Mouse (Mus musculus) adrenal gland, postnatal 14 days (tissue): ENCODE results near the gene Emc7. TPM values are rescaled to one million over a fixed set of nuclear protein-coding genes. Genes with fewer than 3 reads are reported as not detected.

Source experiments
- DNase-seq: peaks from one replicate; pipeline ENCODE4 v3.0.0; 2021; ENCODE audit warnings: mixed read lengths
- total RNA-seq: library from RNA; stranded (reverse); gene quantifications from 2 replicates; pipeline ENCODE4 v1.2.3, GENCODE M21; 2021

Emc7 gene
- total RNA-seq, 1 experiment from 2014 or later: 25.5 TPM

- no peak for DNase-seq
Observed at GRCm38 (mm10) chr2:112476554-112476953, 21.8 kb downstream of the Emc7 start.

GRCm38 (mm10) chr2:112480669-112481068 is 25.9 kb downstream of the Emc7 start, which contains the start of gene Chrm5:
Gene Chrm5 (minus strand): TSS chr2:112480769.
- DNase-seq: no peak

- peak; percentile 49 for DNase-seq
Observed at GRCm38 (mm10) chr2:112481564-112481963, 26.8 kb downstream of the Emc7 start.

GRCm38 (mm10) chr2:112482533-112483333 is 27.9 kb downstream of the Emc7 start:
- DNase-seq: no peak

- no peak for DNase-seq
Observed at GRCm38 (mm10) chr2:112483334-112483651, 28.5 kb downstream of the Emc7 start.

- DNase-seq: no peak
Observed at GRCm38 (mm10) chr2:112484886-112485285, 30.1 kb downstream of the Emc7 start.

GRCm38 (mm10) chr2:112490483-112491196 is 35.8 kb downstream of the Emc7 start:
- no peak for DNase-seq

GRCm38 (mm10) chr2:112491629-112492028 is 36.8 kb downstream of the Emc7 start:
- DNase-seq: no peak

GRCm38 (mm10) chr2:112492431-112492855 is 37.6 kb downstream of the Emc7 start:
- peak; percentile 31 for DNase-seq

GRCm38 (mm10) chr2:112492856-112493538 is 38.2 kb downstream of the Emc7 start, which contains the start of gene Aven:
Gene Aven (plus strand): TSS chr2:112492964.
- DNase-seq: peak; percentile 92

- DNase-seq: no peak
Observed at GRCm38 (mm10) chr2:112493539-112494260, 38.9 kb downstream of the Emc7 start.

- DNase-seq: peak; percentile 23
Observed at GRCm38 (mm10) chr2:112497851-112498250, 43.1 kb downstream of the Emc7 start.

GRCm38 (mm10) chr2:112501209-112501608 is 46.4 kb downstream of the Emc7 start:
- peak; percentile 87 for DNase-seq

GRCm38 (mm10) chr2:112503978-112504377 is 49.2 kb downstream of the Emc7 start:
- DNase-seq: no peak

- DNase-seq: no peak
Observed at GRCm38 (mm10) chr2:112506841-112507435, 52.1 kb downstream of the Emc7 start.

- DNase-seq: no peak
Observed at GRCm38 (mm10) chr2:112507444-112507843, 52.6 kb downstream of the Emc7 start.

GRCm38 (mm10) chr2:112510140-112510539 is 55.3 kb downstream of the Emc7 start:
- no peak for DNase-seq

GRCm38 (mm10) chr2:112513036-112513435 is 58.2 kb downstream of the Emc7 start:
- DNase-seq: no peak

GRCm38 (mm10) chr2:112516728-112517127 is 61.9 kb downstream of the Emc7 start:
- DNase-seq: no peak

GRCm38 (mm10) chr2:112517218-112517617 is 62.4 kb downstream of the Emc7 start:
- DNase-seq: no peak

GRCm38 (mm10) chr2:112518541-112518940 is 63.7 kb downstream of the Emc7 start:
- DNase-seq: no peak
